Mouse (Mus musculus) thymus, postnatal 0 days (tissue): ENCODE results near the gene Mcoln1. TPM values are rescaled to one million over a fixed set of nuclear protein-coding genes. Genes with fewer than 3 reads are reported as not detected.

Experiments
- DNase-seq: peaks from one replicate; pipeline ENCODE4 v3.0.0-alpha.2; 2015; ENCODE audit warnings: low spot score
- polyA plus RNA-seq: library from polyadenylated mRNA; unstranded; fragments of >200 nt; fragmentation: Nextera tagmentation; extraction: Ambion mirVana; gene quantifications from 2 replicates; pipeline ENCODE4 v1.2.1, GENCODE M21; 2015

The Mcoln1 gene
- 28.4 and 32.3 TPM in 2 replicates for polyA plus RNA-seq

GRCm38 (mm10) chr8:3500235-3501090, at the start of gene Mcoln1:
Mcoln1 (plus strand) TSS chr8:3500457.
- DNase-seq = peak; percentile 98

DNA sequence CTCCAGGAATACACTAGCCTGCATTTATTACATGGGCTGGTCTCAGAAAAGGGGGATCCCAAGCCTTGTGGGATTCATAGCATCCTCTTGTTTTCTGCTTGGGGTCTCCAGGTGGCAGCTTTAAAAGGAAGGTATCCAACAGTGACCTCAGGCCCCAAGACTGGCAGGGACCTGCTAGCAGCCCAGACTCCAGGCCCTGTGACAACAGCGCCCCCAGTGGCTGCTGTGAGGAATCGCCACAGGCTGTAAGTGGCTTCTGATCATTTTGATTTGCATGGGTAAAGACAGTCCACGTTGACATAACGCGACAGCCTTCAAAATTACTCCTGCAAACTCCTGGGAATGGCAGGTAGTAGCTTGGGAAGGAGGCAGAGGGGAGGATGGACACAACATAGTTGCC, 49.6 kb upstream of the Mcoln1 start:
- peak; percentile 61 for DNase-seq

DNA sequence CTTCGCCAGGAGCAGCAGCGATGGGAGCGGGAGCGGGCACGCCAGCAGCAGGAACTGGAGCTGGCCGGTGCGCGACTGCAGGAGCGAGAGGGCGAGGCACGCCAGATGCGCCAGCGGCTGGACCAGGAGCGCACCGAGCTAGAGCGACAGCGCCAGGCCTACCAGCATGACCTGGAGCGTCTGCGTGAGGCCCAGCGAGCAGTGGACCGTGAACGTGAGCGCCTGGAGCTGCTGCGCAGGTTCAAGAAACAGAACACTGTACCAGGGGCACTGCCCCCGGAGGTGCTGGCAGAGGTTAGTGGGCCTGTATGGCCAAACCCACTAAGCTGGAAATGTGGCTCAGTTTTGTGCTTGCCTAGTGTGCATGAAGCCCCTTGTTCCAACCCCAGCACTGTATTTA, 48.3 kb upstream of the Mcoln1 start:
- no peak for DNase-seq

DNA sequence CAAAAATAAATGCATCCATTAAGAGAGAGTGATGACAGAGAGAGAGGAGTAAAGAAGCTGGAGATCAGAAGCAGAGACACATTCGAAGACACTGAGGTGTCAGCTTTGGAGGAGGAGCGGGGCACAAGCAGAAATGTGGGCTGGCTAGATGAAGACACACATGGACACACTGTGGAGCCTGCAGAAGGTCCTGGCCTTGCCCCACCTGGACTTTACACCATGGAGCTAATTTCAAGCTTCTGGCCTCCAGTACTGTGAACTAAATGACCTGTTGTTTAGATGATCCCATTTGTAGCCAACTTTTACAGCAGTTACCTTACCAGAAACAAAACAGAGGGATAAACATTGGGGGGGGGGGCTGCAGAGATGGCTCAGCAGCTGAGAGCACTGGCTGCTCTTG, 37.0 kb upstream of the Mcoln1 start:
- no peak for DNase-seq

GRCm38 (mm10) chr8:3464309-3464708, 35.9 kb upstream of the Mcoln1 start:
- DNase-seq = peak; percentile 77

DNA sequence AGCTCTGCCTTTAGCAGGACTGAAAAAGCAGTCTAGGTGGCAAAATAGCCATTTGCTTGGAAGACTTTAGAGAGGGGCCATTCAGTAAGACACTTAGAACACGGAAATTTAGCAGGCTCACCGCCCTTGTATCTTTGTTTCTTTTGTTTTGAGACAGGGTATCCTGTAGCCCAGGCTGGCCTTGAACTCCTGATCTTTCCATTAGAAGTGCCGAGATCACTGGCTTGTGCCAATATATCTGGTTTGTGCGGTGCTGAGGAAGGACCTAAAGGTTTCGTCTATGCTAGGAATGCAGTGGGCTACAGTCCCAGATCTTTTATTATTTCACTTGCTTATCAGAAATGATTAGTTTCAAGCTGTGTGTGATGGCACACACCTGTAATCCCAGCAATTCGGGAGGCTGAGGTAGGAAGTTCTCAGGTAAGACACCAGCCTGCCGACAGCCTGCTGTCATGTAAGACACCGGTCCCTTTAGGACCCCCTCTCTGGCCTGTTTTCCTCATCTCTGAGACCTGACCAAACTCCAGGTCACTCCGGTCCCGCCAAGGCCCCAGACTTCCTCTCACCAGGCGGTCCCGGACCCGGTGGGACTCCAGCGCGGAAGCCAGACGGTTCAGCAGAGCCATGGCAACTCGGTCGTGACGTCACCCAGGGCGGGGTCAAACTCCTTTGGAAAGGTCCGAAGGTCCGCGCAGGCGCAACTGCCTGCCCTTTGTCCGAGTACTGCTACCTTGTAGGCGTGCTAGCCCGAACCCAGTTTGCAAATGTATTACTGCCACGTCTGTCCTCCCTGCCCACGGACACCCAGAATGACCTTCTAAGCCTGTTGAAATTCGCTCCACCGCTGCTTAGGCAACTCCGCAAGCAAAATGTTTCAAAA, 33.0 kb upstream of the Mcoln1 start, which contains the start of gene Pex11g:
Gene Pex11g, minus strand, starts transcription at position 675 of the 880 bp plus-strand sequence.
- peak; percentile 79 for DNase-seq

GRCm38 (mm10) chr8:3467886-3468545, 32.2 kb upstream of the Mcoln1 start:
- DNase-seq = no peak

GRCm38 (mm10) chr8:3468838-3469237, 31.4 kb upstream of the Mcoln1 start:
- no peak for DNase-seq

GRCm38 (mm10) chr8:3470562-3470961, 29.7 kb upstream of the Mcoln1 start, which contains the start of gene Tex45:
Tex45 (plus strand) TSS chr8:3470862.
- DNase-seq = no peak

GRCm38 (mm10) chr8:3475715-3476429, 24.4 kb upstream of the Mcoln1 start:
- no peak for DNase-seq

- DNase-seq = no peak
These were observed 20.0 kb upstream of the Mcoln1 start for GRCm38 (mm10) chr8:3480221-3480785.

DNA sequence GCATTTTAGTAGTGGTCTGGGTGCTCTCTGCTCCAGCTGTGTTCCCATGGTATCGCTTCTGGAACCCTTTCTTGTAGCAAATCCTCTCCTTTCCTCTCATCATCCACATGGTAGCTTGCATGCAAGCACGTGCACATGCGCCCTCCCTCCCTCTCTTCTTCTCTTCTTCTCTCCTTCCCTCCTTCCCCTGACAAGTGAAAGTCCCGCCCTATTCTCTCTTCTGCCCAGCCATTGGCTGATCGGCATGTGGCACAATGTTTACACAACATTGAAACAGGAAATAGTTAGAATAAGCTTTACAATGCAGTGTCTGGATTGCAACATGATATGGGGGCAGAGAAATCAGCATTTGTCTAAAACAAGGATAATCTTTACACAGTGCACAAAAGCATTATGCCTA, 18.7 kb upstream of the Mcoln1 start:
- no peak for DNase-seq

GRCm38 (mm10) chr8:3482240-3482740, 18.0 kb upstream of the Mcoln1 start:
- DNase-seq = no peak

DNA sequence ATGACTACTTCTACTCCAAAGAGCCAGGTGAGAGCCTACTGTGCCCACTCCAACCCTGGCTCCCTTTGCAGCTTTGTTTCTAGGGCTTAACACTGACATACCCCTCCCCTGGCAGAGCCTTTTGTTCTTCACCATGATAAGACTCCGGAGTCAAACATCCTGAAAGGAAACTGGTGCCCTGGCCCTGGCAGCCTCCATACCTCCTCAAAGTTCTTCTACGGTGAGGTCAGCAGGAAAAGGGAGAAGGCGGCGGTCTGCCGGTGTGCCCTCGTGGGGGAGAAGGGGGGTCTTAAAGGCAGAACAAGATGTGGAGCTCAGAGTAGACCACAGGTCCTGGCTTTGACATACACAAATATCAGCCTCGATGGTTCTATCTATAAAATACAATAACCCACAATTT, 16.7 kb upstream of the Mcoln1 start:
- DNase-seq = no peak

DNA sequence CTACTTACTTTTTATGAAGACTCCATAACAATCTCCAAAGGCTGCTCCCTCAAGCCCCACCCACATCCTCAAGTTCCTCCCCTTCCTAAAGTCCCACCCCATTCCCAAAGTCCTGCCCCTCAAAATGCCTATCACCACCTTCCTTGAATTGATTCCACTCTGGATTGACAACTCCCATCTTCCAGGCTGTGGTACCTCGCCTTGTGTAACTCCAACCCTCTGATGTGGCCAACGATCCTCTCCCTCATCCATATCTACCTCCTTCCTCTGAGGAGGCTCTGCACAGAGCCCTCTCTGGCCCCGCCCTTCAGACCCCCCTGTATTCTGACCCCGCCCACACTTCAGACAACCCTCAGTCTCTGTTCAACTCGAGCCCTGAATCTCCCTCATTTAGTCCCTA, 15.1 kb upstream of the Mcoln1 start:
- no peak for DNase-seq

GRCm38 (mm10) chr8:3492901-3493844, 7.1 kb upstream of the Mcoln1 start, which contains the start of gene Zfp358:
Zfp358 (plus strand) TSS chr8:3493138.
- peak; percentile 69 for DNase-seq

DNA sequence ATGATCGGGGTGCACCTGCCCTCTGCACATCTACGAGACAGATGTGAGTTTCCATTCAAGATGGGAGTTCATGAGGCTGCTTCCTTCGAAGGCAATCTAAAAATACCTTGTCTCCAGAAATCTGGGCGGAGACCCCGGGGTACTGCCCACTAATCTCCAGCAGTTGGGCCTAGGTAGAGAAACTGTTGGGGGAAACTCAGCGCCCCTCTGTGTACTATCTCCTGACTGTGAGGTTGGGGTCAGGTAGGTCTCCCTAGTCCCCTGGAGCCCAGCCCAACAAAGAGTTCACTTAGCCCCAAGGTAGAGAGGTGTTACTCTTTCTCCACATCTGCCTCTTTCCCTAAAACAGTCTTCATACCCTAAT, 6.4 kb upstream of the Mcoln1 start:
- no peak for DNase-seq

GRCm38 (mm10) chr8:3495578-3496427, 4.5 kb upstream of the Mcoln1 start:
- DNase-seq = no peak
